Mouse (Mus musculus) ES-CJ7 (cell line): Measurements from ENCODE around the gene Traf2.

ENCODE experiments used
- DNase-seq: peaks from one replicate; pipeline ENCODE4 v3.0.0; 2011; ENCODE audit warnings: low read depth, low spot score

Traf2 gene

GRCm38 (mm10) chr2:25545996-25546810 is 537 bp downstream of the Traf2 start:
- no peak for DNase-seq

DNA sequence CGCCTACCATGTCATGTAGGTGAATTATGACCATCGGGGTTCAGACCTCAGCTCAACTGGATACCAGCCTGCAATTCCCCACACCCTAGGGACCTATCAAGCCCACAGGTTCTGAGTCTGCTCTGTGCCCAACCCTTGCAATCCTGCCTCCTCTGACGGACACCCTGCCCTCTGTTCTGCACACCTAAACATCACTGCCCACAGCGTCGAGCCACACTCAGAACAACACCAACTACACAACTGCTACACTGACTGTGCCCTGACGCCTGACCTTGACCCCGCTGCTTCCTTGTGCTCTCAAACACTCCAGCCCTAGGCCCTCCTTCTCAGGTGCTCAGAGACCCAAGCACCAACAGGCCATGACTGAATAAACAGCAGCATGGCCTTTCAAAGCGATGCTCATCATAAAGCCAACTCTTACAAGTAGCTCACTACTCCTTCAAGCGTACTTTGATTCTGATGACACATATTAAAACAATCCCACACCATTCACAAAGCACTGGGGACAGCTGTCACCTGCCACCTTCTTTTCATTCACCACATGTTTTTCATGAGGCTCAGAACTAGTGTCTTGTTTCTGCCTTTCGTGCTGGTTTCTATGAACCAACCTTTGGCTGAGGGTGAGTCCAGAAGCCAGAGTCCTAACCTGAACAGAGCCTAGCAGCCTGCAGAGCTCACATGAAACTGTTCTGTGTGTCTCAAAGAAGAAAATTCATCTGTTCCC is 4.9 kb downstream of the Traf2 start:
- DNase-seq = no peak

- DNase-seq = no peak
Observed at GRCm38 (mm10) chr2:25540541-25540948, 6.2 kb downstream of the Traf2 start.

DNA sequence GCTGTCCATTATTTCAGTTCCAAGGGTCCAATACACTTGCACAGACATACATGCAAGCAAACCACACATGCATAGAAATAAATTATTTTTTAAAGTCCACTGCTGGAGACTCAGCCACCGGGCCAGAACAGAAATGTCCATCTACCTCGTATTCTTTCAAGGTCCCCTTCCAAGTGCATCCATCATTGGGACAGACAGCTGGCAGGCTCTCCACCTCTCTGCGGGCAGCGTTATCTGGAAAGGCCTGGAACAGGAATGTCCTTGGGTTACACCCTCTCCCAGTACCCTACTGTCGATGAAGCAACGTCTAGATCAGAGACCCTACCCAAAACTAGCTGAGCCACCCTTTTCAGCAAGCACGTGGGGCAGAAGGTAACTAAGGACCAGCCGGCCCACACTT is 10.2 kb downstream of the Traf2 start:
- DNase-seq = no peak

- no peak for DNase-seq
Observed at GRCm38 (mm10) chr2:25534866-25535182, 11.9 kb downstream of the Traf2 start.

- DNase-seq = no peak
Observed at GRCm38 (mm10) chr2:25534178-25534865, 12.4 kb downstream of the Traf2 start.

DNA sequence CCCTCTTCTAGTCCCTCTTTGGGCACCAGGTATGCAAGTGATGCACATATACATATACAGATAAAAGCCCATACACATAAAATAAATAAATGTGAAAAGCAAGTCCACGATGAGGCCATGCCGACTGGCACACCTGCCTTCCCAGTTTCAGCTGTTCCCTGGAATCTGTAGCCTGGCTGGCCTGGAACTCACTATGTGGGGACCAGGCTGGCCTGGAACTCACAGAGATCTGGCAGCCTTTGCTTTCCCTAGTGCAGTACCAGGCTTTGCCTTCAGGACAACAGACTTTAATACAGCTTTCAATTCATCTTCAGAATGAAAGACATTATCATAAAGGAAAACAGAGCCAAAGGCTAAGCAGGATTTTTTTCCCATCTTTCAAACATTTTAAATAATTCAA is 13.0 kb downstream of the Traf2 start:
- DNase-seq = no peak

- DNase-seq = no peak
Observed at GRCm38 (mm10) chr2:25526510-25527302, 20.0 kb downstream of the Traf2 start.

DNA sequence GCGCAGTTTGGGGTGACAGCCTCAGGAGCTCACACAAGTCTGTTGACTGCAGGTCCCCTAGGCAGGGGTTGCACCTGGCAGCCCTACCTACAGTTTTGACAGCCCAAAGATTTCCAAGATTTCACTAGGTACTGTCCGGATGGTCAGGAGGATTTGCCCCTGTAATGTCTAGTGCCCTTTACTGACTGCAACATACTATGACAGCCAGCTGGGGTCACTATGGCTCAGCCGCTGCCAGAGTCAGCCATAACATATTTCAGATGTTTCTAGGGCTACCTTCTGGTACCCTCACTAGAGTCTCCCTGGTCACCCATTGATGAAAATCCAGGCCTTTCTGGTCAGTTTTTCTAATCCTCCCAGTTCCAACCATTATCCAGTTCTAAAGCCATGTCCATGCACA is 36.8 kb downstream of the Traf2 start:
- DNase-seq = no peak

GRCm38 (mm10) chr2:25506964-25507363 is 39.8 kb downstream of the Traf2 start:
- DNase-seq = peak; percentile 81

DNA sequence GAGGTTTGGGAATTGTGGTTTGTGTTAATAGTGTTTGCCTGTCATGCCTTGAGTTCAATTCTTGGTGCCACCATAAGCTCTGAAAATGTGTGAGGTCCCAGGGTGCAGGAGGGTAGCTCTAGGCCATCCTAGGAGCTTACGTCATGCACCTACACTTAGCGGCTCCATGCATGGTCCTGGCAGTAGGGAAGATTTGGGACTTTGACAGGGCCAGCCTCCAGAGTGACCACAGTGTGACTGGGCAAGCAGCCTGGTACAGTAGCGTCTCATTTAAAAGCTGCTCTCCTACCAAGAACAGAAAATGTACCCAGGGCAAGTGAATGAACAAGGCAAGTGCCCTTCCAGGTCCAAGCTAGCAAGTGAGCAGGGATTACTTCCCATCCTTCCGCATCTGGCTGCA is 40.9 kb downstream of the Traf2 start:
- no peak for DNase-seq

DNA sequence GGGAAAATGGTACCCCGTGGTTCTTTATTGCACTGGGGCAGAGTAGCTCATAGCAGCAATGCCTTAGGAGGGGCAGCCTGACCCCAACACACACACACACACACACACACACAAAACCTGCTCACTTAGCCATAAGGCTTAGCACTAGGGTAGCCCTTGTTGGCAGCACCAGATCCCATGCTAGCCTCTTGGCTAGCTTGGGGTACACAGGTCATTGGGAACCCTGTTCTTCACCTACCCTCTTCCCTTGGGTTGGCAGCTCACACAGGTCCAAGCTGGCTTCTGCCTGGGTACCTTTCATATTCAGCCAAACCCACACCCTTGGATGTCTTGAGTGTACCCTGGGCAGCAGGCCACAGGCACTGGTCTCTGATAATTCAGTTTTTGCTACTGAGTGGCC is 41.7 kb downstream of the Traf2 start:
- DNase-seq = no peak

GRCm38 (mm10) chr2:25504538-25504937 is 42.2 kb downstream of the Traf2 start:
- no peak for DNase-seq

GRCm38 (mm10) chr2:25502726-25503125 is 44.0 kb downstream of the Traf2 start:
- DNase-seq = no peak

- DNase-seq = peak; percentile 39
Observed at GRCm38 (mm10) chr2:25501593-25502486, 44.9 kb downstream of the Traf2 start, which contains the start of gene C8g. Gene C8g (minus strand): TSS chr2:25501719.

DNA sequence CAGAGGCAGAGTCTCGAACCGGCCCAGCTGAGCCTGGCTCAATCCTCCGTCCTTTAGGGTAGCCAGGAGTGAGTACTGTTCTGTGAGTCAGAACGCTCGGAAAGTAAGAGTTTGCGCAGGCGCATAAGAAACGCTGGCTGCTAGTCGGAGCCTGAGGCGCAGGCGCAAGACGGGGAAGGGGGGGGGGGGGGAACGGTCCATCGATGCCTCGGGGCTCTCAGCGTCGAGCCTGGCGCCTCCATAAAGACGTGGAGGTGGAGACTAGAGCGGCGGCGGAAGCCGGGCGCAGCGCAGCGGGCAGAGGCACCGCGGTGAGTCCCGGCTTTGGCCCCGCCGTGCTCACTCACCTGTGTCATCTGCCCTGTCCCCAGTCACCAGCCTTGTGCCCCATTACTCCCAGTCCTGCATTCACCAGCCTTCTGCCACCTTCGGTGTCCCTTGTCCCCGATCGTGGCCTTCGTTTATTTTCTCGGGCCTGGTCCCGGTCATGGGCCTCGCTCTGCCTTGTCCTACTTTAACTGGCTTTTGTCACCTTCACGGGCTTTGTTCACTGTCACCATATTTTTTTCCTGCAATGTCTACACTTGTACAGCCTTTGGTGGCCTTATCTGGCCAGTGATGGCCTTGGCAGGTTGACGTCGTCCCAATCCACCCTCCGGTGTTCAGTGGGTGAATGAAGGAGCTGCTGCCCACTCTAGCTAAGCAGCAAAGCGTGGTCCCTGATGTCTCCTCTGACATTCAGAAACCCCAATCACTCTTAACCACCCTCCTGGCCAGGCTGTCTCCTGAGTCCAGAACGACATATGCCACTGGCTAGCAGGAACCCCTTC is 45.9 kb downstream of the Traf2 start, which contains the start of gene Fbxw5:
Fbxw5 (plus strand) TSS at position 175 of the 830 bp plus-strand sequence.
- peak; percentile 94 for DNase-seq

DNA sequence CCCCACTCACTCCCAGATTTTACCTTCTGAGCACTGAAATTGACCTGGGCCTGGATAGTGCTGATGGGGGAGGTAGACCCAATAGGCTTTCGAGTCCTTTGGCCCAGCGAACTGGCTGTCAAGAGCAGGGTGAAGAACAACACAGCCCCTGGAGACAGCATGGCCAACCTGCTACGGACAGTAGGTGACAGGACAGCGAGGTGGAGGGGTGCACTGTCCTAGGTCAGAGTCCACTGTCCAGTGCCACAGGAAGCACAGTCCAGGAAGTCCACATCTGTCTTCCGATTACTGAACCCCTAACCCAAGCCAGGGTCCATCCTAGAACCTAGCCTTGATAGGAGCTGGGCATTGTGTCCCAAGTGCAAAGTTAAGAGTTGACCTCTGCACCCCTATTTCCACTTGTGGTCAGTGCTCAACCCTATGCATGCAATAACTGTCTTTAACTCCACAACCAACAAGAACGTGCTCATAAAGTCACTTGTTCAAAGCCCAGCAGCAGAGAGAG is 46.6 kb downstream of the Traf2 start:
- DNase-seq = no peak

DNA sequence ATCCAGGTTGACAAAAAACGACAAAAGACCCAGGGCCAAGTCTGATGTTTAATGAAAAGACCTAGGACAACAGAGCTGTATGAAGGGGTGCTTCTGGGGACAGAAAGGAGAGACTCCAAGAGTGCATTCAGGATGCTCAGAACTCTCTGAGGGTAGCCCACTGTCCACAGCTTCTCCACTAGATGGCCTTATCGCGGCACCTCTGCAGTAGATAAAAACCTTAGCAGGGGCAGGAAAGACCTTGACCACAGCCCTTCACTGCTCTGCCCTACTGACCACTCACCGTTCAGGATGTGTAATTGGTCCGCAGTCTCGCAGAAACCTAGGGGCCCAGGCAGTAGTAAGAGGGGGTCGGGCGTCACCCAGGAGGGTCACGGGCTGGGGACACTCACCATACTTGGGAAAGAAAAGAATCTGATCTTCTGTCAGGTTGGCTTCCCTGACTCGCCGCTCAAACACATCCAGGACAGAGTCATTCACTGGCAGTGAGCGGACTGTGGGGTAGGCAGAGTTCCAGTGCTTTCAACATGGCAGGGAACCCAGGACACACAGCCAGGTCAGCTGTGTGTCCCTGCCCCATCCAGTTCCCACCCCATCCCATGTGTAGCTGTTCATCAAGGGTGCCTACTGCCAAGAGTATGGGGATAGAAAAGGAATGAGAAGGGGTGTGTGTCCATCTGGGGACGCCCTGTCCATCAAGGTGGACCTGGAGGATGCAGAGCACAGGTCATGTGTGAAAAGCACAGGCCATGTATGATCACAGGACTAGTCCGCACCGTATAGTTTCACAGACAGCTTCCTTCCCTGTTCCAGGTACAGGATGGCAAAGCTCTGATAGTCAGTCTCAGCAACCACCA is 47.9 kb downstream of the Traf2 start:
- DNase-seq = no peak
